Mouse (Mus musculus) kidney, postnatal 0 days (tissue): Measurements from ENCODE around the gene Ly9. TPM values are rescaled to one million over a fixed set of nuclear protein-coding genes. Genes with fewer than 3 reads are reported as not detected.

Source experiments
- ATAC-seq: fragments of 200-750 bp; cut with Nextera tagmentation; replicated peaks from 2 replicates; pipeline ENCODE4 v1.8.0; 2017; ENCODE audit warnings: low read depth, moderate number of reproducible peaks, moderate TSS enrichment, moderate library complexity; ENCODE audit not compliant: low FRiP score
- DNase-seq: peaks from one replicate; pipeline ENCODE4 v3.0.0-alpha.2; 2016; ENCODE audit warnings: low spot score
- H3K27ac ChIP-seq: fragments of 300-500 bp; sonication (generic); 2 replicates; pipeline ENCODE4 v1.5.1; 2014; ENCODE audit warnings: mild to moderate bottlenecking
- H3K27me3 ChIP-seq: fragments of 300-500 bp; sonication (generic); 2 replicates; pipeline ENCODE4 v1.6.1; 2014; ENCODE audit warnings: low read length, mixed read lengths; ENCODE audit not compliant: insufficient read depth
- H3K36me3 ChIP-seq: fragments of 300-500 bp; sonication (generic); 2 replicates; pipeline ENCODE4 v1.6.1; 2014; ENCODE audit warnings: low read length, mixed read lengths; ENCODE audit not compliant: insufficient read depth
- H3K4me1 ChIP-seq: fragments of 300-500 bp; sonication (generic); replicated peaks from 2 replicates; pipeline ENCODE4 v1.6.1; 2014; ENCODE audit warnings: antibody characterized with exemption, low read length, mixed read lengths; ENCODE audit not compliant: insufficient read depth
- H3K4me2 ChIP-seq: fragments of 300-500 bp; sonication (generic); 2 replicates; pipeline ENCODE4 v1.6.1; 2014; ENCODE audit warnings: mild to moderate bottlenecking, low read length, moderate library complexity, mixed read lengths
- H3K4me3 ChIP-seq: fragments of 300-500 bp; sonication (generic); replicated peaks from 2 replicates; pipeline ENCODE4 v1.5.1; 2014; ENCODE audit warnings: low read depth, low read length
- H3K9ac ChIP-seq: fragments of 300-500 bp; sonication (generic); 2 replicates; pipeline ENCODE4 v1.6.1; 2014; ENCODE audit warnings: low read depth, low read length
- H3K9me3 ChIP-seq: fragments of 300-500 bp; sonication (generic); replicated peaks from 2 replicates; pipeline ENCODE4 v1.6.1; 2016; ENCODE audit warnings: low read length, inconsistent platforms, mixed read lengths
- CTCF ChIP-seq: IDR thresholded peaks from 2 replicates; pipeline ENCODE4 v1.5.1; 2016; ENCODE audit warnings: antibody characterized with exemption, low read depth, mild to moderate bottlenecking, moderate library complexity
- WGBS: fragments of 180-500 bp; shearing (Covaris S2); extraction: QIAGEN DNeasy Blood & Tissue Kit; methylation state at CpG from one replicate; pipeline ENCODE4 v1.1.7; 2014; 5-methylcytosine and 5-hydroxymethylcytosine counted together
- polyA plus RNA-seq: library from polyadenylated mRNA; unstranded; fragments of >200 nt; fragmentation: Nextera tagmentation; extraction: Ambion mirVana; gene quantifications from 2 replicates; pipeline ENCODE4 v1.2.1, GENCODE M21; 2015

The Ly9 gene
- polyA plus RNA-seq, 1 experiment from 2014 or later = 0.17 TPM

- Histone ChIP-seq H3K9ac (no peak overlapping the region), H3K27ac (no peak overlapping the region), H3K4me3 (no peak overlapping the region), H3K9me3 (no peaks in the 10 kb centered on the region), H3K36me3 (no peaks in the 10 kb centered on the region), H3K4me1 (no peaks in the 10 kb centered on the region), H3K4me2 (no peak overlapping the region), H3K27me3 (no peaks in the 10 kb centered on the region)
- no peak for DNase-seq
- no peak for ATAC-seq
- 71% methylated on average over 4 of the region's 4 CpGs for WGBS
- no peak for TF ChIP-seq CTCF
These were observed 41.3 kb downstream of the Ly9 start for GRCm38 (mm10) chr1:171565888-171566287.

- WGBS = 59% methylated on average over 3 of the region's 3 CpGs
- H3K9ac ChIP-seq = no peak overlapping the region
- H3K4me2 ChIP-seq = no peak overlapping the region
- no peaks in the 10 kb centered on the region for H3K4me1 ChIP-seq
- H3K4me3 ChIP-seq = no peak overlapping the region
- H3K9me3 ChIP-seq = no peaks in the 10 kb centered on the region
- H3K27ac ChIP-seq = no peak overlapping the region
- peak; percentile 70 for TF ChIP-seq CTCF
- ATAC-seq (no peak; the same call in 1 of the 2 replicates), DNase-seq (peak; percentile 51)
- no peaks in the 10 kb centered on the region for H3K36me3 ChIP-seq
- H3K27me3 ChIP-seq = no peaks in the 10 kb centered on the region
These were observed 43.0 kb downstream of the Ly9 start for GRCm38 (mm10) chr1:171564247-171564646.

- no peak for ATAC-seq
- 81% methylated on average over 2 of the region's 2 CpGs for WGBS
- no peak overlapping the region for H3K4me3 ChIP-seq
- H3K36me3 ChIP-seq = no peaks in the 10 kb centered on the region
- TF ChIP-seq CTCF = no peak
- H3K4me1 ChIP-seq = no peaks in the 10 kb centered on the region
- no peaks in the 10 kb centered on the region for H3K9me3 ChIP-seq
- no peak overlapping the region for H3K4me2 ChIP-seq
- no peaks in the 10 kb centered on the region for H3K27me3 ChIP-seq
- no peak overlapping the region for H3K27ac ChIP-seq
- DNase-seq = no peak
- no peak overlapping the region for H3K9ac ChIP-seq
These were observed 44.2 kb downstream of the Ly9 start for GRCm38 (mm10) chr1:171563042-171563441.

GRCm38 (mm10) chr1:171561639-171562225 is 45.5 kb downstream of the Ly9 start:
- Histone ChIP-seq H3K27ac (no peak overlapping the region), H3K27me3 (no peaks in the 10 kb centered on the region), H3K4me3 (no peak overlapping the region), H3K4me1 (no peaks in the 10 kb centered on the region), H3K4me2 (no peak overlapping the region), H3K9ac (no peak overlapping the region), H3K36me3 (no peaks in the 10 kb centered on the region), H3K9me3 (no peaks in the 10 kb centered on the region)
- WGBS = 62% methylated on average over 6 of the region's 11 CpGs
- ATAC-seq (no peak), DNase-seq (no peak)
- no peak for TF ChIP-seq CTCF

- H3K4me2 ChIP-seq = no peak overlapping the region
- H3K27me3 ChIP-seq = no peaks in the 10 kb centered on the region
- 95% methylated on average over 1 of the region's 1 CpGs for WGBS
- no peaks in the 10 kb centered on the region for H3K9me3 ChIP-seq
- no peak overlapping the region for H3K4me3 ChIP-seq
- ATAC-seq (no peak), DNase-seq (no peak)
- no peak overlapping the region for H3K27ac ChIP-seq
- H3K36me3 ChIP-seq = no peaks in the 10 kb centered on the region
- no peaks in the 10 kb centered on the region for H3K4me1 ChIP-seq
- no peak for TF ChIP-seq CTCF
- no peak overlapping the region for H3K9ac ChIP-seq
These were observed 46.0 kb downstream of the Ly9 start for GRCm38 (mm10) chr1:171561200-171561599.

GRCm38 (mm10) chr1:171560262-171560661 is 46.9 kb downstream of the Ly9 start:
- no peak for ATAC-seq
- 70% methylated on average over 2 of the region's 2 CpGs for WGBS
- TF ChIP-seq CTCF = no peak

GRCm38 (mm10) chr1:171558898-171559297 is 48.3 kb downstream of the Ly9 start, which contains the start of gene Cd244a:
Cd244a (plus strand) TSS chr1:171559193.
- no peak within 1 kb of the TSS for H3K9ac ChIP-seq
- no peaks in the 10 kb centered on the region for H3K9me3 ChIP-seq
- H3K36me3 ChIP-seq = no peaks in the 10 kb centered on the region
- no peak within 1 kb of the TSS for H3K4me3 ChIP-seq
- H3K27ac ChIP-seq = no peak within 1 kb of the TSS
- no peak within 1 kb of the TSS for H3K4me2 ChIP-seq
- DNase-seq = no peak
- H3K27me3 ChIP-seq = no peaks in the 10 kb centered on the region
- 76% methylated on average over 4 of the region's 4 CpGs for WGBS
- no peak for TF ChIP-seq CTCF
- no peak for ATAC-seq
- no peaks in the 10 kb centered on the region for H3K4me1 ChIP-seq

More at GRCm38 (mm10) chr1:171560262-171560661, 46.9 kb downstream of the Ly9 start:
- Histone ChIP-seq H3K4me2 (no peak overlapping the region), H3K36me3 (no peaks in the 10 kb centered on the region), H3K9me3 (no peaks in the 10 kb centered on the region), H3K27ac (no peak overlapping the region), H3K9ac (no peak overlapping the region), H3K4me1 (no peaks in the 10 kb centered on the region), H3K27me3 (no peaks in the 10 kb centered on the region), H3K4me3 (no peak overlapping the region)
- DNase-seq = no peak
